Mouse (Mus musculus) hindbrain, postnatal 0 days (tissue): ENCODE data around the gene Zpr1. TPM values are rescaled to one million over a fixed set of nuclear protein-coding genes. Genes with fewer than 3 reads are reported as not detected.
"Not testable (repeated sequence)": the region's sequence is repeated elsewhere in the genome, so short reads cannot be mapped to it uniquely, and the experiment has no call there.

ENCODE experiments used
- ATAC-seq: fragments of 200-750 bp; cut with Nextera tagmentation; 2 replicates; pipeline ENCODE4 v1.8.0; 2017; ENCODE audit warnings: mild to moderate bottlenecking, moderate TSS enrichment, moderate library complexity
- DNase-seq: peaks from one replicate; pipeline ENCODE4 v3.0.0-alpha.2; 2015; ENCODE audit warnings: low spot score
- H3K27ac ChIP-seq: fragments of 300-500 bp; sonication (generic); 2 replicates; pipeline ENCODE4 v1.5.1; 2014; ENCODE audit warnings: mild to moderate bottlenecking
- H3K27me3 ChIP-seq: fragments of 300-500 bp; sonication (generic); 2 replicates; pipeline ENCODE4 v1.6.1; 2014; ENCODE audit warnings: low read length, mixed read lengths; ENCODE audit not compliant: insufficient read depth
- H3K36me3 ChIP-seq: fragments of 300-500 bp; sonication (generic); 2 replicates; pipeline ENCODE4 v1.6.1; 2014; ENCODE audit warnings: low read length, mixed read lengths; ENCODE audit not compliant: insufficient read depth
- H3K4me1 ChIP-seq: fragments of 300-500 bp; sonication (generic); 2 replicates; pipeline ENCODE4 v1.6.1; 2014; ENCODE audit warnings: antibody characterized with exemption, low read length, mixed read lengths; ENCODE audit not compliant: insufficient read depth
- H3K4me2 ChIP-seq: fragments of 300-500 bp; sonication (generic); 2 replicates; pipeline ENCODE4 v1.6.1; 2014; ENCODE audit warnings: low read depth, mild to moderate bottlenecking, low read length, moderate library complexity, mixed read lengths
- H3K4me3 ChIP-seq: fragments of 300-500 bp; sonication (generic); 2 replicates; pipeline ENCODE4 v1.5.1; 2014; ENCODE audit warnings: low read length
- H3K9ac ChIP-seq: fragments of 300-500 bp; sonication (generic); replicated peaks from 2 replicates; pipeline ENCODE4 v1.6.1; 2014; ENCODE audit warnings: mild to moderate bottlenecking, low read length, moderate library complexity, mixed read lengths
- H3K9me3 ChIP-seq: fragments of 300-500 bp; sonication (generic); 2 replicates; pipeline ENCODE4 v1.6.1; 2016; ENCODE audit warnings: low read length, mixed read lengths
- CTCF ChIP-seq: IDR thresholded peaks from 2 replicates; pipeline ENCODE4 v1.5.1; 2016; ENCODE audit warnings: antibody characterized with exemption, control low read depth, low read depth
- WGBS: fragments of 180-500 bp; shearing (Covaris S2); extraction: QIAGEN DNeasy Blood & Tissue Kit; methylation state at CpG from one replicate; pipeline ENCODE4 v1.1.7; 2014; 5-methylcytosine and 5-hydroxymethylcytosine counted together
- polyA plus RNA-seq: library from polyadenylated mRNA; unstranded; fragments of >200 nt; fragmentation: Nextera tagmentation; extraction: Ambion mirVana; gene quantifications from 2 replicates; pipeline ENCODE4 v1.2.1, GENCODE M21; 2015
- total RNA-seq: library from RNA; depleted of rRNA; stranded (reverse); fragments of >200 nt; gene quantifications from 2 replicates; pipeline ENCODE4 v1.2.3, GENCODE M21; 2014

The Zpr1 gene
- total and polyA plus RNA-seq, 2 experiments from 2014 or later, result 20.0 to 47.3 TPM

GRCm38 (mm10) chr9:46315807-46316365, 43.0 kb downstream of the Zpr1 start:
- no peak overlapping the region for H3K9ac ChIP-seq
- no peak overlapping the region for H3K27ac ChIP-seq
- no peaks in the 10 kb centered on the region for H3K27me3 ChIP-seq
- WGBS, result 24% methylated on average over 11 of the region's 11 CpGs
- ATAC-seq (no peak), DNase-seq (peak; percentile 52)
- H3K4me2 ChIP-seq, result no peak overlapping the region
- no peaks in the 10 kb centered on the region for H3K36me3 ChIP-seq
- H3K4me3 ChIP-seq, result no peak overlapping the region
- 0 out of 2 replicates have a peak, but pooled peaks cover 3% of the 10 kb centered on the region for H3K9me3 ChIP-seq
- TF ChIP-seq CTCF, result no peak
- H3K4me1 ChIP-seq, result peaks cover 11% of the 10 kb centered on the region; the same call in 1 of the 2 replicates

- peaks cover 11% of the 10 kb centered on the region; the same call in 1 of the 2 replicates for H3K4me1 ChIP-seq
- no peak for TF ChIP-seq CTCF
- H3K36me3 ChIP-seq, result no peaks in the 10 kb centered on the region
- H3K4me3 ChIP-seq, result no peak overlapping the region
- peak; percentile 39 for DNase-seq
- WGBS, result 13% methylated on average over 5 of the region's 5 CpGs
- ATAC-seq, result peak; percentile 13; the same call in 1 of the 2 replicates
- H3K27ac ChIP-seq, result no peak overlapping the region
- H3K4me2 ChIP-seq, result peak overlapping the region; percentile 18; the same call in 1 of the 2 replicates
- no peak overlapping the region for H3K9ac ChIP-seq
- H3K27me3 ChIP-seq, result no peaks in the 10 kb centered on the region
- 0 out of 2 replicates have a peak, but pooled peaks cover 3% of the 10 kb centered on the region for H3K9me3 ChIP-seq
Observed at GRCm38 (mm10) chr9:46316388-46316787, 43.5 kb downstream of the Zpr1 start.

GRCm38 (mm10) chr9:46316909-46317308, 44.0 kb downstream of the Zpr1 start:
- ATAC-seq, result no peak
- H3K9me3 ChIP-seq, result 0 out of 2 replicates have a peak, but pooled peaks cover 3% of the 10 kb centered on the region

GRCm38 (mm10) chr9:46317957-46318356, 45.1 kb downstream of the Zpr1 start:
- WGBS, result 86% methylated on average over 3 of the region's 3 CpGs

More at GRCm38 (mm10) chr9:46316909-46317308, 44.0 kb downstream of the Zpr1 start:
- Histone ChIP-seq H3K4me2 (peak overlapping the region; percentile 18; the same call in 1 of the 2 replicates), H3K27ac (no peak overlapping the region), H3K36me3 (no peaks in the 10 kb centered on the region), H3K4me1 (peaks cover 11% of the 10 kb centered on the region; the same call in 1 of the 2 replicates), H3K4me3 (no peak overlapping the region), H3K9ac (no peak overlapping the region), H3K27me3 (no peaks in the 10 kb centered on the region)
- WGBS, result 33% methylated on average over 8 of the region's 8 CpGs
- TF ChIP-seq CTCF, result no peak
- DNase-seq, result no peak

GRCm38 (mm10) chr9:46319886-46320285, 47.0 kb downstream of the Zpr1 start, which contains the start of gene 4931429L15Rik:
Gene 4931429L15Rik, minus strand, starts transcription at chr9:46319986.
- H3K4me2 ChIP-seq, DNase-seq, ATAC-seq, H3K36me3 ChIP-seq, H3K9ac ChIP-seq, H3K27ac ChIP-seq, H3K27me3 ChIP-seq, H3K4me3 ChIP-seq, H3K9me3 ChIP-seq: not testable (repeated sequence)
- 83% methylated on average over 6 of the region's 6 CpGs for WGBS
- H3K4me1 ChIP-seq, result peaks cover 11% of the 10 kb centered on the region; the same call in 1 of the 2 replicates

More at GRCm38 (mm10) chr9:46317957-46318356, 45.1 kb downstream of the Zpr1 start:
- Histone ChIP-seq H3K27ac (no peak overlapping the region), H3K9ac (no peak overlapping the region), H3K9me3 (0 out of 2 replicates have a peak, but pooled peaks cover 3% of the 10 kb centered on the region), H3K4me1 (peaks cover 11% of the 10 kb centered on the region; the same call in 1 of the 2 replicates), H3K27me3 (no peaks in the 10 kb centered on the region), H3K4me3 (no peak overlapping the region), H3K36me3 (no peaks in the 10 kb centered on the region), H3K4me2 (no peak overlapping the region)
- no peak for ATAC-seq
- TF ChIP-seq CTCF, result no peak
- DNase-seq, result no peak

GRCm38 (mm10) chr9:46320461-46320860, 47.6 kb downstream of the Zpr1 start:
- Histone ChIP-seq H3K9me3 (0 out of 2 replicates have a peak, but pooled peaks cover 3% of the 10 kb centered on the region), H3K4me2 (no peak overlapping the region), H3K27me3 (no peaks in the 10 kb centered on the region), H3K4me1 (peaks cover 8% of the 10 kb centered on the region; the same call in 1 of the 2 replicates), H3K4me3 (no peak overlapping the region), H3K36me3 (no peaks in the 10 kb centered on the region), H3K9ac (no peak overlapping the region), H3K27ac (no peak overlapping the region)
- WGBS, result 91% methylated on average over 2 of the region's 2 CpGs
- no peak for TF ChIP-seq CTCF
- no peak for ATAC-seq
- DNase-seq, result no peak
